Mouse (Mus musculus) kidney, adult 2 months (tissue): Measurements from ENCODE around the gene Wnt9a.

Experiments used
- CTCF ChIP-seq: fragments of 200-500 bp; conservative IDR thresholded peaks from 2 replicates; pipeline ENCODE4 v1.5.1; 2011; ENCODE audit warnings: low read depth, mild to moderate bottlenecking, control low read depth, low read length, moderate library complexity, mixed read lengths; ENCODE audit not compliant: insufficient read depth, insufficient read length
- POLR2A ChIP-seq: fragments of 200-500 bp; IDR thresholded peaks from one replicate; pipeline ENCODE4 v1.6.1; 2011; ENCODE audit warnings: low read depth, low read length, control low read depth

- TF ChIP-seq CTCF, result no peak
- TF ChIP-seq POLR2A, result no peak
These were observed 72.8 kb downstream of the Wnt9a start for GRCm38 (mm10) chr11:59379547-59379946.
